Mouse (Mus musculus): ENCODE measurements at regions not wholly inside any gene's neighbourhood (a gene's known extent, or its start where the extent isn't known, plus 50 kb on each side); places are given as distances from the start of the nearest gene placed in this dataset.

DNA sequence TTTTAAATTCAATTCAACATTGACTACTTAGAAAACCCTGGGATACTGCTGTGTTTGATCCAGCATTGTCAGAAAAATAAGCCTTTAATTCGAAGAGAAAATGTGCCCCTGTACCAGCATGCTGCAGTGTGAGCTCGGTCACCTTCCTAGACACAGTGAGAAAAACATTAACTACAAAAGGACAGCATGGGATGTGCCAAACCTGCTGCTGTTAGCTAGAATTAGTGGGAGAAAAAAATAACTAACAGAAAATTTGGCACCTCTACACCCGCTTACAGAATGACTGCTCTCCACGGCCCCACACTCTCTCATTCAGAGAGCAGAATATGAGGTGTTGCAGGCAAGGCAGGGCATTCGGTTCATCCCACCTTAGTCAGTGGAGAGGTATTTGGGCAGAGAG lies 531.9 kb upstream of the Hs6st1 start:
- Histone ChIP-seq H3K9ac (ENCODE audit: low read depth, low read length) (no peak overlapping the region), H3K27ac (ENCODE audit: low read depth, low read length) (no peak overlapping the region), H3K27me3 (ENCODE audit: control insufficient read depth, insufficient read depth, low read length) (no peaks in the 10 kb centered on the region), H3K4me3 (ENCODE audit: low read length) (no peak overlapping the region), H3K36me3 (ENCODE audit: control insufficient read depth, insufficient read depth, low read length) (no peaks in the 10 kb centered on the region), H3K4me1 (ENCODE audit: control insufficient read depth, insufficient read depth, low read length) (no peaks in the 10 kb centered on the region), H3K4me2 (replicated peaks; ENCODE audit: low read depth, low read length) (no peak overlapping the region), H3K9me3 (ENCODE audit: control insufficient read depth, low read length) (no peaks in the 10 kb centered on the region)
- 91% methylated on average over 5 of the region's 5 CpGs for WGBS
- ATAC-seq (ENCODE audit: low FRiP score, low TSS enrichment) = no peak

DNA sequence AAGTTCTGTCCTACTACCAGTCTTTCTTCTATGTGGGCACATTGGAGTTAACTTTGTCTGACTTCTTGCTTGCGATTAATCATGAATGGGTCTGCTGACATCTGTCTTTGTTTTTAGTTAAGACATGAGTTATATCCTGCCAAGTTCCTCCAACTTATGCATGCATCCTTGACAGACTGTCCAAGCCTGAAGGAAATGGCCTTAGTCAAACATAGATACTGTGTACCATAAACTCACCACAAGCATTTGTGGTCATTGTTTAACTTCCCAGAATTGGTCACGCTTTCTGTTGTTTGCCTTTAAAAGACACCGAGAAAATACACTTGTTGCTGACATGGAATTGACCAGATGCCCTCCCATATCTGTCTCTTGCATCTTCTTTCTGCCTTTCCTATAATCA lies 519.4 kb upstream of the Hs6st1 start:
- Histone ChIP-seq H3K27ac (ENCODE audit: low read depth, low read length) (no peak overlapping the region), H3K9ac (ENCODE audit: low read depth, low read length) (no peak overlapping the region), H3K9me3 (ENCODE audit: control insufficient read depth, low read length) (no peaks in the 10 kb centered on the region), H3K4me3 (ENCODE audit: low read length) (no peak overlapping the region), H3K4me2 (replicated peaks; ENCODE audit: low read depth, low read length) (no peak overlapping the region), H3K27me3 (ENCODE audit: control insufficient read depth, insufficient read depth, low read length) (no peaks in the 10 kb centered on the region), H3K36me3 (ENCODE audit: control insufficient read depth, insufficient read depth, low read length) (no peaks in the 10 kb centered on the region), H3K4me1 (ENCODE audit: control insufficient read depth, insufficient read depth, low read length) (no peaks in the 10 kb centered on the region)
- no peak for ATAC-seq (ENCODE audit: low FRiP score, low TSS enrichment)
- WGBS = 82% methylated on average over 3 of the region's 3 CpGs

DNA sequence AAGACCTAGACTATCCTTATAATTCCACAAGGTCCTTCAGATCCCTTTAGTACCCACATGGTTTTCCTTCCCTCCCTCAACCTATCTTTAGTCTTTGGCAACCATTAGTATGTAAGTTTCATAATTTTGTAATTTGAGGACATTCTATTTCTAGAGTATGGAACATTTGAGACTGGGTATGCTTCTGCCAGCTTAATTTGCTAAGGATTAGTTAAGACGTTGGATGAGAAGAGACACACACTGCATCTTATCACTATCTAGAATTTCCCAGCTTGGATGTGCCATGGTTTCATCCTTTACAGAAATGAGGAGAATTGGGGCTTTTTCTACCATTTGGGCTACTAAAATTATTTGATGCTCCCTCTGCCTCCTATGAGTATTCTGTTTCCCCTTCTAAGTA lies 516.7 kb upstream of the Hs6st1 start:
- Histone ChIP-seq H3K27ac (ENCODE audit: low read depth, low read length) (no peak overlapping the region), H3K9me3 (ENCODE audit: control insufficient read depth, low read length) (no peaks in the 10 kb centered on the region), H3K9ac (ENCODE audit: low read depth, low read length) (no peak overlapping the region), H3K36me3 (ENCODE audit: control insufficient read depth, insufficient read depth, low read length) (no peaks in the 10 kb centered on the region), H3K4me2 (replicated peaks; ENCODE audit: low read depth, low read length) (no peak overlapping the region), H3K27me3 (ENCODE audit: control insufficient read depth, insufficient read depth, low read length) (no peaks in the 10 kb centered on the region), H3K4me3 (ENCODE audit: low read length) (no peak overlapping the region), H3K4me1 (ENCODE audit: control insufficient read depth, insufficient read depth, low read length) (no peaks in the 10 kb centered on the region)
- 88% methylated on average over 1 of the region's 1 CpGs for WGBS
- ATAC-seq (ENCODE audit: low FRiP score, low TSS enrichment) = no peak

DNA sequence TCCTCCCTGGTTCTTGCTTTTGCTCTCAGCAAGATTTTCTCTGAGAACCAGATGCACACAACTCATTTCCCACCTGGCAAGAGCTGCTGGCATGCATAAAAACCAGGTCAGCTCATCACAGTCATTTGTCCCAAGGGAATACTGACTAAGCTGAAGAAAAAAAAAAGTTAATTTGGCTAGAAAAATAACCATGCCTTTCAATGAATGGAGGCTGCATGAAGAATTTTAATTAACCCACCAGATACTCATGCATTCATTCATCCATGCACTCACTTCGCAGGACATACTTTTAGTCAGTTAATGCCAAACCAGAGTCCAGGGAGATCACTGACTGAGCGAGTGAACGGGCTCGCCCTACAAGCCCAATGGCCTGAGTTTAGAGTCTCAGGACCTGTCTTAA lies 505.4 kb upstream of the Hs6st1 start:
- Histone ChIP-seq H3K4me2 (replicated peaks; ENCODE audit: low read depth, low read length) (no peak overlapping the region), H3K9me3 (ENCODE audit: control insufficient read depth, low read length) (0 out of 2 replicates have a peak, but pooled peaks cover 4% of the 10 kb centered on the region), H3K4me3 (ENCODE audit: low read length) (no peak overlapping the region), H3K36me3 (ENCODE audit: control insufficient read depth, insufficient read depth, low read length) (no peaks in the 10 kb centered on the region), H3K27me3 (ENCODE audit: control insufficient read depth, insufficient read depth, low read length) (no peaks in the 10 kb centered on the region), H3K4me1 (ENCODE audit: control insufficient read depth, insufficient read depth, low read length) (no peaks in the 10 kb centered on the region), H3K9ac (ENCODE audit: low read depth, low read length) (no peak overlapping the region), H3K27ac (ENCODE audit: low read depth, low read length) (no peak overlapping the region)
- 71% methylated on average over 4 of the region's 4 CpGs for WGBS
- ATAC-seq (ENCODE audit: low FRiP score, low TSS enrichment) = no peak

DNA sequence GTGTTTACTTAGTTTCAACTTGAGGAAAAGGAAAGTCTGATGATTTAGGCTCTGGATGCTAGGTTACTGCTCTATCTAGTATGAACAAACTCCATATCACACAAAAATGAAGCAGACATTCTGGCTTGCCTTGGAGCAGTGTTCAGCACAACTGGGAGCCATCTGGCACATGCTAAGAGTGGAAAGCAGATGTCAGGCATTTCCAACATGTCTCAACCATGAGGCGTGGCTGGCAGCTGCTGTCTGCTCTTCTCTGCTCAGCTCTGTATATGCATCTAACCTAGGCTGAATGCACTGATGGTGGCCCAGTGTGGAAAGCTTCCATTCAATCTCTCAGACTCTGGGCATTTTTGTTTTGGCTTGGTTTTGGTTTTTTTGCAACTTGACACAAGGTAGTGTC lies 493.0 kb upstream of the Hs6st1 start:
- H3K4me1 ChIP-seq (ENCODE audit: control insufficient read depth, insufficient read depth, low read length) = no peaks in the 10 kb centered on the region
- no peak overlapping the region for H3K4me2 ChIP-seq (replicated peaks; ENCODE audit: low read depth, low read length)
- H3K9me3 ChIP-seq (ENCODE audit: control insufficient read depth, low read length) = no peaks in the 10 kb centered on the region
- no peaks in the 10 kb centered on the region for H3K36me3 ChIP-seq (ENCODE audit: control insufficient read depth, insufficient read depth, low read length)
- H3K4me3 ChIP-seq (ENCODE audit: low read length) = no peak overlapping the region
- no peaks in the 10 kb centered on the region for H3K27me3 ChIP-seq (ENCODE audit: control insufficient read depth, insufficient read depth, low read length)
- no peak overlapping the region for H3K9ac ChIP-seq (ENCODE audit: low read depth, low read length)
- no peak for ATAC-seq (ENCODE audit: low FRiP score, low TSS enrichment)
- 89% methylated on average over 1 of the region's 1 CpGs for WGBS
- no peak overlapping the region for H3K27ac ChIP-seq (ENCODE audit: low read depth, low read length)

DNA sequence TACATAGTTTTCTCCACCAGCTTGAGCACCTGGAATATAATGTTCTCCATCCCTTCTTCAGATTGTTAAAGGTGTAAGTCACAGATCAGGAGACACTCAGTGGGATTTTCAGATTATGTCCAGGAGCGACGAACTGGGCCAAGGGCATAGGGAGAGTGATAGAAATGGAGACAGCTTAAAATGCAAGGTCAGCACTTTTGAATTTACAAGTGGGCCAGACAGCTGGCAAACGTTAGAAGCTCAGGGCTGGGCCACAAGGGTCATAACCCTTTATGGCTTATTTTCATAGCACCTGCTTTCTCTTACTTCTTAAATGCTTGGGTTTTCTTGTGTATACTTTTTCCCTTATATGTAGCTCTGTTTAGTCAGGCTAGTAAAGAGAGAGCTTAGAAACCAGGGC lies 488.8 kb upstream of the Hs6st1 start:
- Histone ChIP-seq H3K27ac (ENCODE audit: low read depth, low read length) (no peak overlapping the region), H3K27me3 (ENCODE audit: control insufficient read depth, insufficient read depth, low read length) (no peaks in the 10 kb centered on the region), H3K4me1 (ENCODE audit: control insufficient read depth, insufficient read depth, low read length) (no peaks in the 10 kb centered on the region), H3K4me2 (replicated peaks; ENCODE audit: low read depth, low read length) (no peak overlapping the region), H3K9ac (ENCODE audit: low read depth, low read length) (no peak overlapping the region), H3K4me3 (ENCODE audit: low read length) (no peak overlapping the region), H3K36me3 (ENCODE audit: control insufficient read depth, insufficient read depth, low read length) (no peaks in the 10 kb centered on the region), H3K9me3 (ENCODE audit: control insufficient read depth, low read length) (no peaks in the 10 kb centered on the region)
- no peak for ATAC-seq (ENCODE audit: low FRiP score, low TSS enrichment)
- WGBS = 61% methylated on average over 3 of the region's 3 CpGs

DNA sequence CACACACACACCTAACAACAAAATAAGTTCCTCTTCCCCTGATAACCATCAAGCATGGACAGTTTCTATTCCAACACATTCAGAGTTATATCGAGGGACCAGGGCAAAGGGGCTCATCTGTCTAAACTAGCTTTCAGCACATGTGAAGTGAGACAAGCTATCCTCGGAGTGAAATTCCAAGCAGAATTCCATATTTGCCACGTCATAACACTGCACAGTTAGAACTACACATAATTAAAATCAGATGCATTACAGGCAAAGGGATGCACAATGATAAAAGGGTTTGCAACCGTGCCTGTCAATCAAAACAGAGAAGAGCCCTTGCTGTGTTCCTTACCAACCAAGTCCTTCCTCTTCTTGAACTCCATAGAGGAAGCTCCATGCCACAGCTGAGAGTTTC lies 488.2 kb upstream of the Hs6st1 start:
- Histone ChIP-seq H3K9ac (ENCODE audit: low read depth, low read length) (0 out of 2 replicates have a peak overlapping the region, but pooled peaks have one; percentile 4), H3K9me3 (ENCODE audit: control insufficient read depth, low read length) (no peaks in the 10 kb centered on the region), H3K27ac (ENCODE audit: low read depth, low read length) (no peak overlapping the region), H3K4me2 (replicated peaks; ENCODE audit: low read depth, low read length) (no peak overlapping the region), H3K36me3 (ENCODE audit: control insufficient read depth, insufficient read depth, low read length) (no peaks in the 10 kb centered on the region), H3K4me1 (ENCODE audit: control insufficient read depth, insufficient read depth, low read length) (no peaks in the 10 kb centered on the region), H3K4me3 (ENCODE audit: low read length) (no peak overlapping the region), H3K27me3 (ENCODE audit: control insufficient read depth, insufficient read depth, low read length) (no peaks in the 10 kb centered on the region)
- ATAC-seq (ENCODE audit: low FRiP score, low TSS enrichment) = no peak
- WGBS = 82% methylated on average over 4 of the region's 4 CpGs

DNA sequence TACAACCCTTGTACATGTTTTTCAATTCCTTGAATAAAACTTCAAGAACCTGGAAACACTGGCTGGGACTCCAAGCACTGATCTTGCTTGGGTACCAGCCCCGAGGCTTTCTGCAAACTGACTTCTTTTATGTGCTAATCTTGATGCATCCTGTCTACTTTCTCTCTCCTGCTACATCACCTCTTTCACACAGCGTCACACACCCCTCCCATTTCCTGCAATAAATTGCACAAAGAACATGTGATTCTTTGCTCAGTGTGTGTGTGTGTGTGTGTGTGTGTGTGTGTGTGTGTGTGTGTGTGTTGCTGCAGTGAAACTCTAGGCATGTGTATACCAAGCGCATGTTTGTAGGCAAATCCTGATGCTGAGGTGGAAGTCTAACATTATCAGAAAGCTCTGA lies 487.7 kb upstream of the Hs6st1 start:
- H3K9me3 ChIP-seq (ENCODE audit: control insufficient read depth, low read length) = no peaks in the 10 kb centered on the region
- H3K9ac ChIP-seq (ENCODE audit: low read depth, low read length) = 0 out of 2 replicates have a peak overlapping the region, but pooled peaks have one; percentile 4
- no peaks in the 10 kb centered on the region for H3K27me3 ChIP-seq (ENCODE audit: control insufficient read depth, insufficient read depth, low read length)
- no peaks in the 10 kb centered on the region for H3K36me3 ChIP-seq (ENCODE audit: control insufficient read depth, insufficient read depth, low read length)
- H3K4me3 ChIP-seq (ENCODE audit: low read length) = no peak overlapping the region
- no peak for ATAC-seq (ENCODE audit: low FRiP score, low TSS enrichment)
- 41% methylated on average over 3 of the region's 3 CpGs for WGBS
- H3K27ac ChIP-seq (ENCODE audit: low read depth, low read length) = no peak overlapping the region
- H3K4me2 ChIP-seq (replicated peaks; ENCODE audit: low read depth, low read length) = no peak overlapping the region
- H3K4me1 ChIP-seq (ENCODE audit: control insufficient read depth, insufficient read depth, low read length) = no peaks in the 10 kb centered on the region

DNA sequence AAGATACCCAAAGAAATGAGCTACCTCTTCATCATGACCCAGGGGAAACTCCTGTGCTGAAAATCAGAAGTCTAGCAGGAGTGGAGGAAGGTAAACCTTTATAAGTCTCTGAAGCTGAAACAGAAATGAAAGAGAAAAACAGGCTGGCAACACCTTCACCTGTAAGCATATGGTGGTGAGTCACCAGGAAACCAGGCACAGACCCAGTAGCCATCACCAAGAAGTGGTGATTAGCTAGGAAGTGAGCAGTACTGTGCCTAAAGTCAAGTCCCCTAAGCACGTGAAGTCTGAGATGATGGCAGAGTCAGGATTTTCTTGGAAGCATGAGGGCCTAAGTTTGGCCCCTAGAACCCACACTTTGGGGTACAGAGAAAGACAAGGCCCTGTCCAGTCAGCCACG lies 480.3 kb upstream of the Hs6st1 start:
- no peaks in the 10 kb centered on the region for H3K36me3 ChIP-seq (ENCODE audit: control insufficient read depth, insufficient read depth, low read length)
- no peak overlapping the region for H3K4me2 ChIP-seq (replicated peaks; ENCODE audit: low read depth, low read length)
- H3K4me1 ChIP-seq (ENCODE audit: control insufficient read depth, insufficient read depth, low read length) = no peaks in the 10 kb centered on the region
- H3K27ac ChIP-seq (ENCODE audit: low read depth, low read length) = no peak overlapping the region
- no peaks in the 10 kb centered on the region for H3K9me3 ChIP-seq (ENCODE audit: control insufficient read depth, low read length)
- no peaks in the 10 kb centered on the region for H3K27me3 ChIP-seq (ENCODE audit: control insufficient read depth, insufficient read depth, low read length)
- no peak overlapping the region for H3K4me3 ChIP-seq (ENCODE audit: low read length)
- no peak overlapping the region for H3K9ac ChIP-seq (ENCODE audit: low read depth, low read length)
- no peak for ATAC-seq (ENCODE audit: low FRiP score, low TSS enrichment)
- 93% methylated on average over 2 of the region's 2 CpGs for WGBS

DNA sequence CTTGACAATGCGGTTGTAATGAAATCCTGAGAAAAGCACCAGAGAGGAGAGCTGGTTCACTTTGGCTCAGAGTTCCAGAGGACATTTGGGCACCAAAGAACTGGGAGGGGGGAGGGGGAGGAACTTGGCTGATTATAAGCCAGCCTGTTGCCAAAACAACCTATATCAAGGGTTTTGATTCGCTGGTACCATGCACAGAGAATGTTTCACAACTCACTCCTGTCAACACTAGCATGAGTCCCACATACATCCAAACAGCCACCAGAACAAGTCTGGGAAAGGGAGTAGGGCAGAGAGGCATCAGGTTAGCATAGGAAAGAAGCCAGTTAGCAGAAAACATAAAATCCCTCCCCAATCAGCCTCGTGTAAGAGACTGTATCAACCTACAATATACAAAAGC lies 479.3 kb upstream of the Hs6st1 start:
- no peaks in the 10 kb centered on the region for H3K9me3 ChIP-seq (ENCODE audit: control insufficient read depth, low read length)
- no peaks in the 10 kb centered on the region for H3K27me3 ChIP-seq (ENCODE audit: control insufficient read depth, insufficient read depth, low read length)
- H3K27ac ChIP-seq (ENCODE audit: low read depth, low read length) = no peak overlapping the region
- WGBS = 84% methylated on average over 3 of the region's 3 CpGs
- no peak overlapping the region for H3K9ac ChIP-seq (ENCODE audit: low read depth, low read length)
- H3K4me2 ChIP-seq (replicated peaks; ENCODE audit: low read depth, low read length) = no peak overlapping the region
- H3K4me3 ChIP-seq (ENCODE audit: low read length) = no peak overlapping the region
- H3K4me1 ChIP-seq (ENCODE audit: control insufficient read depth, insufficient read depth, low read length) = no peaks in the 10 kb centered on the region
- no peaks in the 10 kb centered on the region for H3K36me3 ChIP-seq (ENCODE audit: control insufficient read depth, insufficient read depth, low read length)
- no peak for ATAC-seq (ENCODE audit: low FRiP score, low TSS enrichment)

Data from kidney, embryonic 14.5 days (tissue).